Mouse (Mus musculus) layer of hippocampus, adult 9-11 months (tissue): ENCODE measurements around the gene Tnc.

Experiments used
- DNase-seq: peaks from one replicate; pipeline ENCODE4 v3.0.0; 2022

Gene Tnc

GRCm38 (mm10) chr4:64024041-64024779 lies 22.6 kb downstream of the Tnc start:
- DNase-seq, result no peak

- DNase-seq, result no peak
Measured at GRCm38 (mm10) chr4:64020930-64021589, 25.8 kb downstream of the Tnc start.

GRCm38 (mm10) chr4:64020151-64020550 lies 26.7 kb downstream of the Tnc start:
- DNase-seq, result no peak

- DNase-seq, result no peak
Measured at GRCm38 (mm10) chr4:64011308-64011707, 35.5 kb downstream of the Tnc start.

DNA sequence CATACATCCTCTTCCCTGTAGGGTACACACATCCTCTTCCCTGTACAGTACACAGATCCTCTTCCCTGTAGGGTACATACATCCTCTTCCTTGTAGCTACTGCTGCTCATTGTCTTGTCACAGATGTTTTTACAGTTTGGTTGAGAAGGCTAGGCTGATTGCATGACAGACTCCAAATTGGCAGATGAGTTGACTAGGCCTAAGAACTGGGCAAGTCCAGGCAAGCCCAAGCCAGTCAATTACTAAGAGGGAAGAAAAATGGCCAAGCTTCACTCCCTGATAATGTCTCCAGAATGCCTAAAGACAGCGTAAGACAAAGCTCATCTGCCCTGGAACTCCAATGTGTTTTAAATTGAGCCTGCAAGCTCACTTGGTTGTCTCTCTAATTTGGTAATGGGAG lies 36.9 kb downstream of the Tnc start:
- DNase-seq, result no peak

GRCm38 (mm10) chr4:64005198-64005597 lies 41.6 kb downstream of the Tnc start:
- no peak for DNase-seq

- DNase-seq, result peak; percentile 42
Measured at GRCm38 (mm10) chr4:64003677-64004076, 43.1 kb downstream of the Tnc start.

- peak; percentile 35 for DNase-seq
Measured at GRCm38 (mm10) chr4:64002168-64002567, 44.6 kb downstream of the Tnc start.

GRCm38 (mm10) chr4:64000788-64001187 lies 46.0 kb downstream of the Tnc start:
- DNase-seq, result no peak

- DNase-seq, result no peak
Measured at GRCm38 (mm10) chr4:64000293-64000692, 46.5 kb downstream of the Tnc start.

DNA sequence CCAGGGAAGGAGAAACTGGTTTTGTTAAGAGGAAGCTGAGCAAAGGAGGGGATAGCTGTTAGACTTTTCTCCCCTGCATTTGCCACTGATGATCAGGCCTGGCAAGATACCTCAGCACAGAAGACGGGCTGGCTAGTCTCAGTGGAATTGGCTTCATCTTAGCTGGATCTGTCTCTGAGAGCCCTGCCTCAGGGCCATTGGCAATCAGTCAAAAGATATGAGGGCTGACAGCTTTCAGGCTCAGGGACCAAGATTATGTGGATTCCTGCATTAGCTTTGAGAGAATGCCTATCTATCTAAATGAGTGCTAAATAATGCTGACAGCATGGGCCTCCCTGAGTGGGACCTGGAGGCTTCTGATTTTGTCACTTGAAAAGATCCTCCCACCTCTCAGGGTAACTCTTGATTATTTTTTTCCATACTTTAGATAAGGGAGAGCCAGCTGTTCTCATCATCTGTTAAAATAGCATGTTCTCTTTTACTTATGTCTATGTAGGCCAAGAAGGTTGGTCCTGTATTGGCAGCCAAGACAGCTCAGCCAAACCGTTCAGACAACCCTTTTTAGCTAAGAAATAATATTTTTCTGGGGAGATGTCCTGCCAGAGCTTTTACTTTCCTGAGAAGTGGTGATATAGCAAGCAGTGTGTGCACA lies 53.2 kb downstream of the Tnc start:
- DNase-seq, result no peak

DNA sequence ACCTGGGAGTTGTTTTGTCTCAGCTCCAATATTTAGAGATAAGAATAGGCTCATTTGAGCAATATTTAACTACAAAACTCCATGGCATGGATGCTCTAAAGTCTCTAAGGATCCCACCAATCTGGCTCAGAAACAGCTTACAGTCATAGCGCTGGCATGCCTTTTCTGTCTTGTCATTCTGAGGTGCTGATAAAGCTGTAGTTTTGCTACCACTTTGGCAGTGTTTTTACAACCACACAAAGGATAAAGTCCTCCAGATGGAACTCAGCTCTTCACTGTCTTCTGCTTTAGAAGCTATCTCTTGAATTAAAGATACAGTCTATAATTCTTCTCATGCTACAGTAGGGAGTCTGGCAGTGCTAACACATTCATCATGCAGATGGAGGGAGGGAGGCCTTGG lies 56.6 kb downstream of the Tnc start:
- no peak for DNase-seq

DNA sequence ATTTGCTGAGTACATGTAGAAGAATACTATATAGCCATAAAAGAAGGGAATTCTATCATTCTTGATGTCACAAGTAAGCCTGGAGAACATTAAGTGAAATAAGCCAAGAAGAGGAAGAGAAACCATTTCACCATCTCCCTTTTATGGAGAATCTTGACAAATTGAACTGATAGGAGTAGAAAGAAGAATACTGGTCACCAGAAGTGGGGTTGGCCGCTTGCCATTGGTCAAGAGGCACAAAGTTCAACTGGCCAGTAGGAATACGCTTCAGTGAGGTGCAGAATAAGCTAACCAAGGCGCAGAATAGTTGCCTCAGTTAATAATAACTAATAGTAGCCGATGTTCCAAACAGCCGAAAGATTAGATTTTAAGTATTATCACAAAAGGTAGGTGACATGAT lies 58.7 kb downstream of the Tnc start:
- DNase-seq, result no peak

GRCm38 (mm10) chr4:63986576-63986975 lies 60.2 kb downstream of the Tnc start:
- no peak for DNase-seq

DNA sequence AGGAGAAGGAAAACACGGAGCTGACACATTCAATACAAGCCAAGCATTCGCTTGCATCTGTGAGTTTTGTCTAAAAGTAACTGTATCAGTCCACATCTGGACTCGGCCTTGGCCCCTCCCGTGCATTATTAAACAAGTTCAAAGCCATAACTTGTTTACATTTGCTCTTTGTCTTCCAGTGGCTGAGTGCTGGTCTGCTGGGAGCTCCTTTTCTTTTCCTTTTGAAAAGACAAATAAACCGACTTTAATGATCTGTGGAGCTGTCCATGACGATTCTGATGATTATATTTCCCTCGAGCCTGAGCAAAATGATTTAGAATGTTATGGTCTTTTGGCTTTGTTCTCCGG lies 63.7 kb downstream of the Tnc start:
- no peak for DNase-seq

DNA sequence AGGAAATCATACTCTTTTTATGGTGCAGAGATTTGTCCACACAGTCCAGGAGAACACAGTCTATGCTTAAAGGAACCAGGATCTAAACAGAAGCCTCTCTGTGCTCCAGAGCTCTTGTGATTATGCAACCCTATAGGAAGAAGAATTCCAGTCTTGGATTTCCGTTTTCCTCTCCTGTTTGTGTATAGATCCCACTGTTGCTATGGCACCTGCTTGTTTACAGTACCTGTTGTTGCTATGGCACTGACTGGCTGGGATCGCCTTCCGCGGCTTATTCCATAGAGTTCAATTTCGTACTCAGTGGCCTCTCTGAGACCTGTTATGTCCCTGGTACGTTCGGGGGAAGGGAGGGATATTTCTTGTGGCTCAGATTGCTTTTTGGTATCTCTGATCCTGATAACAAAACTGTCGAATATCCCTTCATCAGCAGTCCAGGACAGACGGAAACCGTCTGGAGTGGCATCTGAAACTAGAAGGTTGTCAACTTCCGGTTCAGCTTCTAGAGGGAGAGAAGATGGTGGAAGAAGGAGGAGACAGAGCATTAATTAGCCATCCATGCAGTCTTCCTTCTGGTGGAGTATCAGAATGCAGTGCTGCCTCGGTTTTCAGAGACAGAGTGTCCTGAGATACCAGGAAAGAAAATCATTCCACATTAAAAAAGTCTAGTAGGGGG lies 64.3 kb downstream of the Tnc start:
- DNase-seq, result no peak

DNA sequence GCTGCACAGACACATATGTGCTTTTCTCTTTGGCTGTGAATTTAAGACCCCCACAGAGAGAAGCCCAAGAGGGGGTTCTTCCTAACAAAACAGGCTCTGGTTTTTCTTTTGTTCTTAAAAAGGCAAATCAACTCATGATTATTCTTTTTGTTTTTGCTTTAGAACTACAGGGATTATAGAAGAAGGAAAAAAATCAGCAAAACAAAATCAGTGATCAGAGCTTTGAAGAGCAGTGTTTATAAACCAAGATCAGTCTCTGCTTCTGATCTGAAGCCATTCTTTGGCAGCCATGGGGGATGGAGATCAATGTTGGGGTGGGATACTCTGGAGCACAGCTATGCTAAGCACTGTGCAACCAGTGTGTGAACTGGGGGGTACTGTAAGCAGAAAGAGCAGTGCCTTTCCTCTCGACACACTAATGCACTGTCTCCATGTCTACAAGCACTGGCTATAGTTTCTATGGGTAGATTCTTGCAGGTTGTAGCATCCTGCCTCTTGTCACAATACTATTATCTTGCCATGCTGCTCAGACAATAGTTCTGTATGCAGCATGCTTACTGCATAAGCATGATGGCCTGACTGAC lies 66.5 kb downstream of the Tnc start:
- DNase-seq, result no peak

DNA sequence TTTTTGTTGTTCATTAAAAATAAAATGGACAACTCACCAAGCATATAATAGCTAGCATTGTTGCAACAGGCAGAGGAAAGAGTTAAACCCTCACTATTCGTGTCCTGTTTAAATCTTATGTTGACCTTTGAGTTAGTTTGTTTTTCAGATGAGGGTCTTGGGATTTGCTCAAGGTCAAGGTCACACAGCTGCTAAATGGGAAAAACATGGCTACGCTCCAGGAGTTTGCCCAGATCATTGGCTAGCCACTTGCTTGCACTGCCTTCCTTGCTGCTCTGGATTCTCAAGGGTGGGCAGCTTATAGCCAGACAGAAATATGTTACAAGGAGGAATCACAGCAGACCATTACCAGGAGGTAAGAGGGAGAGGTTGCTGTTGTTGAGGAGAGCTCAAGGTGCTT lies 67.2 kb downstream of the Tnc start:
- DNase-seq, result no peak

DNA sequence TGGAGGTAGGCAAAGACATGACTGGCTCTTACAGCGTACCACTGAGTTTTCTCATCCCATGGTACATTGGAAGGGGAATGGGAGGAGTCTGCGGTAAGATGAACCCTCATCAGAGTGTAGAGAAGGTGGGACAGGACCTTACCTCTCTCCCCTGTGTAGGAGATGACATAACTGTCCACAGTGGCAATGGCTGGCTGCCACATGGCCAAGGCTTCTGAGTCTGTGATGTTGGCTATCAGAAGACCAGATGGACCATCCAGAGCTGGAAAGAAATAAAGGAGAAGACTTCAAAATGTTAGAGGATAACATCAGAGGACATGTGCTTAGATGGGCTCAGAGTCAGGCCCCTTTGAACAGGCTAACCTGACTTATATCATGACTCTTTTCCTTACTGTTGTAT lies 74.3 kb downstream of the Tnc start:
- DNase-seq, result no peak

DNA sequence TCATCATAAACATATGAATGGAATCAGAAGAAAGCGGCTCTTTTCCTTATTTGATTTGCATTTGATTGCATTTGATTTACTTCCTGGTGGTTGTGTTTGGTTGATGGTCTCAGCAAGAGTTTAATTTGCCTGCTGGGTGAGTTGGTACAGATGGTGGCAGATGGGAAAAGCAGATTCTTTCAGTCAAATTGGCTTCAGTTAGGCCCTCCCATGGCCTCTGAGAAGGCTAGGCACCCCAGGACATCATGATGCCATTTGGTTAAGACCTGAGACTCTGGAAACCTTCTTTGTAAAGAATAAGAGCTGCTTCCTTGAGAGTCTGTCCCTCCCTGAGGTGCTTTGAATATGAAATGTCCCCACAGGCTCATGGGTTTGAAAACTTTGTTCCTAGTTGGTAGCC lies 75.1 kb downstream of the Tnc start:
- DNase-seq, result no peak

GRCm38 (mm10) chr4:63970925-63971324 lies 75.9 kb downstream of the Tnc start:
- no peak for DNase-seq

DNA sequence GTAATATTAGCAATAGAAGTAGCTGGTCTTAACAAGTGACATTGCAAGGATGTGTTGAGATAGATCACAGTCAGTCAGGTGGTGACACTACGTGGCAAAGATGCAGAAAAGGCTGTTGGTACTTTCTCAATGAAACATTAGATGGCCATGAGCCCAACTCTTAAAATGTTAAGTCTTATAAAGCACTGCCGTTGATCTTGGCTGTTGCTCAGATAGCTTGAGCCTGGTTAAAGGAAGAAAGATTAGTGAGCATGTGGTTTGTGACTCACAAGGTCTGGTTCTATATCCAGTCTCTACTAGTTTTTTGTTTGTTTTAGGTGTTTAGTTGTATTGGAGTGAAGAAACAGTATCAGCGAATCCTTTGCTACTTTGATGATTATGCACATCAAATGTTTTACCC lies 76.9 kb downstream of the Tnc start:
- no peak for DNase-seq

- no peak for DNase-seq
Measured at GRCm38 (mm10) chr4:63963410-63963809, 83.4 kb downstream of the Tnc start.
